Mouse (Mus musculus) kidney, embryonic 15.5 days (tissue): Measurements from ENCODE around the gene Calr4. TPM values are rescaled to one million over a fixed set of nuclear protein-coding genes. Genes with fewer than 3 reads are reported as not detected.

ENCODE experiments used
- ATAC-seq: fragments of 200-750 bp; cut with Nextera tagmentation; replicated peaks from 2 replicates; pipeline ENCODE4 v1.8.0; 2017; ENCODE audit warnings: moderate TSS enrichment; ENCODE audit not compliant: low FRiP score
- H3K27ac ChIP-seq: fragments of 300-500 bp; sonication (generic); 2 replicates; pipeline ENCODE4 v1.5.1; 2015; ENCODE audit warnings: mild to moderate bottlenecking, inconsistent platforms
- H3K27me3 ChIP-seq: fragments of 300-500 bp; sonication (generic); 2 replicates; pipeline ENCODE4 v1.6.1; 2015; ENCODE audit warnings: inconsistent platforms
- H3K36me3 ChIP-seq: fragments of 300-500 bp; sonication (generic); 2 replicates; pipeline ENCODE4 v1.6.1; 2015; ENCODE audit warnings: inconsistent platforms
- H3K4me1 ChIP-seq: fragments of 300-500 bp; sonication (generic); 2 replicates; pipeline ENCODE4 v1.6.1; 2015; ENCODE audit warnings: inconsistent platforms
- H3K4me2 ChIP-seq: fragments of 300-500 bp; sonication (generic); 2 replicates; pipeline ENCODE4 v1.6.1; 2015; ENCODE audit warnings: moderate library complexity, mild to moderate bottlenecking, inconsistent platforms
- H3K4me3 ChIP-seq: fragments of 300-500 bp; sonication (generic); replicated peaks from 2 replicates; pipeline ENCODE4 v1.5.1; 2015; ENCODE audit warnings: mild to moderate bottlenecking, inconsistent platforms
- H3K9ac ChIP-seq: fragments of 300-500 bp; sonication (generic); 2 replicates; pipeline ENCODE4 v1.6.1; 2015; ENCODE audit warnings: mild to moderate bottlenecking, inconsistent platforms
- H3K9me3 ChIP-seq: fragments of 300-500 bp; sonication (generic); replicated peaks from 2 replicates; pipeline ENCODE4 v1.6.1; 2016; ENCODE audit warnings: inconsistent platforms
- WGBS: fragments of 180-500 bp; shearing (Covaris S2); methylation state at CpG from one replicate; pipeline ENCODE4 v1.1.7; 2015; ENCODE audit warnings: mixed read lengths; 5-methylcytosine and 5-hydroxymethylcytosine counted together
- polyA plus RNA-seq: library from polyadenylated mRNA; unstranded; fragments of >200 nt; fragmentation: Nextera tagmentation; extraction: Ambion mirVana; gene quantifications from 2 replicates; pipeline ENCODE4 v1.2.1, GENCODE M21; 2015

Calr4 gene
- polyA plus RNA-seq, 1 experiment from 2014 or later: 0.29 TPM

- peak; percentile 89 for ATAC-seq
- Histone ChIP-seq H3K27me3 (no peaks in the 10 kb centered on the region), H3K4me1 (no peaks in the 10 kb centered on the region), H3K36me3 (no peaks in the 10 kb centered on the region), H3K27ac (peak overlapping the region; percentile 52), H3K4me3 (no peak overlapping the region), H3K9me3 (no peaks in the 10 kb centered on the region), H3K4me2 (no peak overlapping the region), H3K9ac (no peak overlapping the region)
- WGBS: 31% methylated on average over 4 of the region's 4 CpGs
Observed at GRCm38 (mm10) chr4:109210881-109211280, 23.4 kb upstream of the Calr4 start.

GRCm38 (mm10) chr4:109213986-109214385 is 20.3 kb upstream of the Calr4 start:
- Histone ChIP-seq H3K4me3 (no peak overlapping the region), H3K27ac (no peak overlapping the region), H3K4me1 (no peaks in the 10 kb centered on the region), H3K9ac (no peak overlapping the region), H3K4me2 (no peak overlapping the region), H3K36me3 (no peaks in the 10 kb centered on the region), H3K9me3 (no peaks in the 10 kb centered on the region), H3K27me3 (no peaks in the 10 kb centered on the region)
- 64% methylated on average over 3 of the region's 3 CpGs for WGBS
- ATAC-seq: no peak

- 75% methylated on average over 7 of the region's 7 CpGs for WGBS
- H3K9me3 ChIP-seq: no peaks in the 10 kb centered on the region
- no peaks in the 10 kb centered on the region for H3K36me3 ChIP-seq
- no peak overlapping the region for H3K4me2 ChIP-seq
- H3K4me3 ChIP-seq: no peak overlapping the region
- no peaks in the 10 kb centered on the region for H3K4me1 ChIP-seq
- 0 out of 2 replicates have a peak, but pooled peaks have one; percentile 29 for ATAC-seq
- H3K9ac ChIP-seq: no peak overlapping the region
- H3K27me3 ChIP-seq: no peaks in the 10 kb centered on the region
- H3K27ac ChIP-seq: no peak overlapping the region
Observed at GRCm38 (mm10) chr4:109218008-109218407, 16.3 kb upstream of the Calr4 start.

- Histone ChIP-seq H3K27me3 (no peaks in the 10 kb centered on the region), H3K9ac (no peak overlapping the region), H3K4me1 (0 out of 2 replicates have a peak, but pooled peaks cover under 1% of the 10 kb centered on the region), H3K36me3 (no peaks in the 10 kb centered on the region), H3K27ac (no peak overlapping the region), H3K4me3 (no peak overlapping the region), H3K9me3 (no peaks in the 10 kb centered on the region), H3K4me2 (no peak overlapping the region)
- no peak for ATAC-seq
- 74% methylated on average over 14 of the region's 14 CpGs for WGBS
Observed at GRCm38 (mm10) chr4:109220441-109220940, 13.8 kb upstream of the Calr4 start.

GRCm38 (mm10) chr4:109222001-109222400 is 12.3 kb upstream of the Calr4 start:
- no peaks in the 10 kb centered on the region for H3K27me3 ChIP-seq
- H3K4me1 ChIP-seq: peaks cover 8% of the 10 kb centered on the region; the same call in 1 of the 2 replicates
- no peak overlapping the region for H3K4me2 ChIP-seq
- no peaks in the 10 kb centered on the region for H3K36me3 ChIP-seq
- no peak overlapping the region for H3K27ac ChIP-seq
- H3K4me3 ChIP-seq: no peak overlapping the region
- no peak overlapping the region for H3K9ac ChIP-seq
- WGBS: 72% methylated on average over 3 of the region's 3 CpGs
- no peak for ATAC-seq
- H3K9me3 ChIP-seq: no peaks in the 10 kb centered on the region

GRCm38 (mm10) chr4:109224762-109225552 is 9.3 kb upstream of the Calr4 start:
- Histone ChIP-seq H3K36me3 (no peaks in the 10 kb centered on the region), H3K9me3 (no peaks in the 10 kb centered on the region), H3K27ac (no peak overlapping the region), H3K4me2 (no peak overlapping the region), H3K9ac (no peak overlapping the region), H3K4me3 (no peak overlapping the region), H3K27me3 (no peaks in the 10 kb centered on the region), H3K4me1 (peaks cover 14% of the 10 kb centered on the region)
- 82% methylated on average over 13 of the region's 13 CpGs for WGBS
- ATAC-seq: no peak

GRCm38 (mm10) chr4:109225606-109226005 is 8.7 kb upstream of the Calr4 start:
- ATAC-seq: no peak; the same call in 1 of the 2 replicates
- 78% methylated on average over 6 of the region's 6 CpGs for WGBS
- no peak overlapping the region for H3K27ac ChIP-seq
- H3K4me3 ChIP-seq: no peak overlapping the region
- no peak overlapping the region for H3K4me2 ChIP-seq
- H3K36me3 ChIP-seq: no peaks in the 10 kb centered on the region
- H3K9me3 ChIP-seq: no peaks in the 10 kb centered on the region
- peaks cover 16% of the 10 kb centered on the region for H3K4me1 ChIP-seq
- no peaks in the 10 kb centered on the region for H3K27me3 ChIP-seq
- H3K9ac ChIP-seq: no peak overlapping the region

GRCm38 (mm10) chr4:109226071-109226470 is 8.2 kb upstream of the Calr4 start:
- H3K4me3 ChIP-seq: no peak overlapping the region
- H3K9ac ChIP-seq: no peak overlapping the region
- peaks cover 16% of the 10 kb centered on the region for H3K4me1 ChIP-seq
- no peak overlapping the region for H3K27ac ChIP-seq
- H3K4me2 ChIP-seq: no peak overlapping the region
- no peaks in the 10 kb centered on the region for H3K9me3 ChIP-seq
- no peaks in the 10 kb centered on the region for H3K27me3 ChIP-seq
- 0 out of 2 replicates have a peak, but pooled peaks have one; percentile 34 for ATAC-seq
- WGBS: 17% methylated on average over 5 of the region's 5 CpGs
- no peaks in the 10 kb centered on the region for H3K36me3 ChIP-seq

GRCm38 (mm10) chr4:109229766-109230279 is 4.5 kb upstream of the Calr4 start:
- WGBS: 16% methylated on average over 7 of the region's 7 CpGs
- H3K27me3 ChIP-seq: no peaks in the 10 kb centered on the region
- no peak overlapping the region for H3K27ac ChIP-seq
- no peak overlapping the region for H3K9ac ChIP-seq
- H3K4me3 ChIP-seq: no peak overlapping the region
- ATAC-seq: peak; percentile 69
- peak overlapping the region; percentile 26; the same call in 1 of the 2 replicates for H3K4me2 ChIP-seq
- peaks cover 18% of the 10 kb centered on the region for H3K4me1 ChIP-seq
- no peaks in the 10 kb centered on the region for H3K36me3 ChIP-seq
- H3K9me3 ChIP-seq: no peaks in the 10 kb centered on the region

- no peak for ATAC-seq
- no peaks in the 10 kb centered on the region for H3K36me3 ChIP-seq
- H3K9ac ChIP-seq: no peak overlapping the region
- H3K9me3 ChIP-seq: no peaks in the 10 kb centered on the region
- WGBS: 76% methylated on average over 9 of the region's 9 CpGs
- no peak overlapping the region for H3K27ac ChIP-seq
- H3K4me3 ChIP-seq: no peak overlapping the region
- H3K4me2 ChIP-seq: no peak overlapping the region
- no peaks in the 10 kb centered on the region for H3K27me3 ChIP-seq
- peaks cover 5% of the 10 kb centered on the region for H3K4me1 ChIP-seq
Observed at GRCm38 (mm10) chr4:109234806-109235350, 593 bp downstream of the Calr4 start.

- no peak for ATAC-seq
- H3K4me3 ChIP-seq: no peak overlapping the region
- no peaks in the 10 kb centered on the region for H3K36me3 ChIP-seq
- no peak overlapping the region for H3K9ac ChIP-seq
- H3K27me3 ChIP-seq: no peaks in the 10 kb centered on the region
- 0 out of 2 replicates have a peak, but pooled peaks cover 3% of the 10 kb centered on the region for H3K4me1 ChIP-seq
- H3K4me2 ChIP-seq: no peak overlapping the region
- WGBS: 55% methylated on average over 7 of the region's 7 CpGs
- no peaks in the 10 kb centered on the region for H3K9me3 ChIP-seq
- H3K27ac ChIP-seq: no peak overlapping the region
Observed at GRCm38 (mm10) chr4:109236186-109236879, 2.0 kb downstream of the Calr4 start.
